ENCODE assay signal across 9 mouse cellular contexts in the genomic region with DNA sequence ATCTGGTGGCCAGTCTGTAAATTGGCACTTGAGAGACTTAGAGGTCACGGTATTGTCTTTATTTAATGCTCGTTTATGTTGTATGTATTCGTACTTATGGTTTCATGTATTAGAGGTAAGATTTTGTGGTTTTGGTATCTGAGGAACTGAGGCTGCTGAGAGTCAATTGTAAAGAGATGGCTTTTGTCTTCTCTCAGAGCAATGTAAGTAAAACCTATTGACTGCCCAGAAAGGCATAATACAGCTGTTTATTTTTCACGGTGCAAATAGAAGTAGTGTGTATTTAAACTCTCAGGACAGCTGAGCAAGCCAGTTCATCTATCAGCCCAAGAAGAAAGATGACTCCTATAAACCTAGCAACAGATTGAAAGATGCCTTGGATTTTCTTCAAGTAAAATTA. TPM values are rescaled to one million over a fixed set of nuclear protein-coding genes. Genes with fewer than 3 reads are reported as not detected.
DNase-seq lines count a peak whose midpoint lies in the region; ATAC-seq and TF ChIP-seq lines count a peak whose summit lies in the region.
"Had no signal": no experiment of that assay in that cellular context is flagged by ENCODE, and none has a peak within 500 bp of the region (broad histone marks: within the 10 kb centered on the region; RNA-seq: fewer than 3 reads in every experiment).

No protein-coding gene starts in this region.

- DNase-seq in heart, postnatal 25 days (ENCODE audit: low spot score) = no peak
- DNase-seq in CH12.LX (ENCODE audit: extremely low read depth) = no peak
- DNase-seq in urinary bladder, postnatal 25 days (ENCODE audit: low spot score) = no peak
- no peak for DNase-seq in right cerebral cortex, postnatal 14 days
- DNase-seq in lung, postnatal 14 days = no peak

- no peaks in the 10 kb centered on the region for H3K27me3 ChIP-seq in heart, embryonic 11.5 days (ENCODE audit: control insufficient read depth, insufficient read depth, low read length)
- H3K27me3 ChIP-seq in CH12.LX (replicated peaks) = no peaks in the 10 kb centered on the region
- no peaks in the 10 kb centered on the region for H3K27me3 ChIP-seq in forebrain, embryonic 16.5 days (replicated peaks; ENCODE audit: control insufficient read depth, insufficient read depth, low read length)
- H3K27me3 ChIP-seq: Patski had no signal

- TF ChIP-seq POLR2A in CH12.LX (IDR thresholded peaks at IDR 0.05; ENCODE audit: low read depth, low read length) = no peak

- dilution Hi-C loops in CH12.LX (cut with MboI; ENCODE audit: extremely low pct_ligation_motif_present, extremely low pct_unique_long_range_greater_than_20kb, low sequenced_read_pairs) = no loop called here

- no peak for TF ChIP-seq EP300 in CH12.LX (IDR thresholded peaks at IDR 0.05; ENCODE audit: low read length)

- TF ChIP-seq RAD21 in CH12.LX (IDR thresholded peaks at IDR 0.05; ENCODE audit: low read depth, low read length) = no peak

- no peak for ATAC-seq in heart, embryonic 11.5 days (replicated peaks; ENCODE audit: insufficient number of reproducible peaks, low FRiP score, low TSS enrichment)
- ATAC-seq in forebrain, embryonic 16.5 days = no peak

- H3K27ac ChIP-seq in heart, embryonic 11.5 days (ENCODE audit: low read depth, low read length) = peak overlapping the region; percentile 99
- H3K27ac ChIP-seq in CH12.LX (ENCODE audit: insufficient read depth, low read depth) (no peak overlapping the region), macrophage (peak overlapping the region; percentile 83)
- peak overlapping the region; percentile 86 for H3K27ac ChIP-seq in forebrain, embryonic 16.5 days (ENCODE audit: low read length)

- 34% methylated on average over 4 of the region's 4 CpGs for WGBS in heart, embryonic 11.5 days (ENCODE audit: insufficient replicate concordance)
- WGBS in forebrain, embryonic 16.5 days = 6% methylated on average over 4 of the region's 4 CpGs
- 1% methylated on average over 4 of the region's 4 CpGs for WGBS in macrophage (ENCODE audit: missing documents)

- intact Hi-C loops in heart, postnatal 25 days (cut with DNase I) = loop anchor here (2.0 kb wide), 1 partner anchor 62 kb away; a partner anchor contains a TSS

- H3K9me3 ChIP-seq in heart, embryonic 11.5 days (replicated peaks; ENCODE audit: control insufficient read depth, low read length) = no peaks in the 10 kb centered on the region
- no peaks in the 10 kb centered on the region for H3K9me3 ChIP-seq in CH12.LX (replicated peaks; ENCODE audit: low read length)
- H3K9me3 ChIP-seq in forebrain, embryonic 16.5 days (ENCODE audit: control insufficient read depth, low read length) = no peaks in the 10 kb centered on the region

- peak overlapping the region; percentile 81 for H3K4me2 ChIP-seq in heart, embryonic 11.5 days
- peak overlapping the region; percentile 94 for H3K4me2 ChIP-seq in CH12.LX (ENCODE audit: insufficient read depth, low read depth, poor library complexity, severe bottlenecking)
- peak overlapping the region; percentile 94 for H3K4me2 ChIP-seq in forebrain, embryonic 16.5 days (ENCODE audit: low read length)

- peak overlapping the region; percentile 96 for H3K4me3 ChIP-seq in heart, embryonic 11.5 days (ENCODE audit: low read depth, low read length)
- H3K4me3 ChIP-seq in CH12.LX (replicated peaks in 1 of 3; ENCODE audit: low read depth in 2 of 3, low read length in 2 of 3, poor library complexity in 1 of 3) (peak overlapping the region; percentile 61 to 86 (median 74)), macrophage (ENCODE audit: inconsistent target) (peak overlapping the region; percentile 70)
- H3K4me3 ChIP-seq in forebrain, embryonic 16.5 days (replicated peaks; ENCODE audit: low read length) = peak overlapping the region; percentile 90

- peaks cover 9% of the 10 kb centered on the region for H3K4me1 ChIP-seq in heart, embryonic 11.5 days (ENCODE audit: control insufficient read depth, insufficient read depth, low read length)
- H3K4me1 ChIP-seq in CH12.LX (ENCODE audit: control insufficient read depth in 1 of 2, insufficient read depth in 2 of 2) = peaks cover 16 to 32% of the 10 kb centered on the region in 2 experiments
- H3K4me1 ChIP-seq in forebrain, embryonic 16.5 days (replicated peaks; ENCODE audit: control insufficient read depth, insufficient read depth, low read length) = peaks cover 27% of the 10 kb centered on the region

- H3K79me2 ChIP-seq in CH12.LX (replicated peaks; ENCODE audit: control insufficient read depth, extremely low read depth, insufficient read depth, poor library complexity, severe bottlenecking) (peaks cover 65% of the 10 kb centered on the region), macrophage (ENCODE audit: inconsistent target) (peaks cover 82% of the 10 kb centered on the region)

- H3K36me3 ChIP-seq in heart, embryonic 11.5 days (ENCODE audit: control insufficient read depth, insufficient read depth, low read length) = peaks cover 6% of the 10 kb centered on the region
- H3K36me3 ChIP-seq in CH12.LX (replicated peaks in 1 of 2; ENCODE audit: control insufficient read depth in 1 of 2, insufficient read depth in 1 of 2, low read length in 1 of 2) (peaks cover 12 to 27% of the 10 kb centered on the region in 2 experiments), macrophage (ENCODE audit: inconsistent target) (no peaks in the 10 kb centered on the region)
- H3K36me3 ChIP-seq in forebrain, embryonic 16.5 days (ENCODE audit: control insufficient read depth, insufficient read depth) = 0 out of 2 replicates have a peak, but pooled peaks cover 2% of the 10 kb centered on the region

- TF ChIP-seq CTCF in CH12.LX (conservative IDR thresholded peaks at IDR 0.05 in 1 of 2, IDR thresholded peaks at IDR 0.05 in 1 of 2; ENCODE audit: low read depth in 2 of 2, low read length in 2 of 2) = no peak

- in situ Hi-C loops in CH12.LX (cut with MboI; ENCODE audit: low pct_ligation_motif_present, low pct_unique_long_range_greater_than_20kb, low sequenced_read_pairs) = no loop called here

- peak overlapping the region; percentile 100 for H3K9ac ChIP-seq in heart, embryonic 11.5 days (ENCODE audit: low read depth, low read length)
- H3K9ac ChIP-seq in CH12.LX (ENCODE audit: insufficient read depth, low read depth) = peak overlapping the region; percentile 100
- H3K9ac ChIP-seq in forebrain, embryonic 16.5 days (replicated peaks; ENCODE audit: low read depth, low read length) = peak overlapping the region; percentile 100

TF ChIP-seq in CH12.LX, 34 proteins besides CTCF, POLR2A, EP300 and RAD21:
- 0 out of 2 replicates have a peak, but pooled peaks have one; percentile 19 for TF ChIP-seq ZNF384 (IDR thresholded peaks at IDR 0.05; ENCODE audit: low read depth, low read length)
- TF ChIP-seq ETS1 (conservative IDR thresholded peaks at IDR 0.05; ENCODE audit: low read depth, low read length) = no peak

RNA-seq across cellular contexts. Expression of a gene that starts 0.6 kb away (rescaled TPM):
- 6.1 and 13.8 TPM in 2 replicates for polyA plus RNA-seq in heart, embryonic 11.5 days (2014; fragmentation: Nextera tagmentation; extraction: Ambion mirVana)
- 10 to 100 TPM; 18.1 to 21.0 TPM for total RNA-seq in heart, postnatal 25 days (2021)
- total RNA-seq in CH12.LX (2012; rRNA removed) = 5.8 and 6.0 TPM in 2 replicates
- total RNA-seq in CH12.LX (2014; rRNA removed) = 3.4 and 4.6 TPM in 2 replicates
- 3.8 and 4.5 TPM in 2 replicates for polyA plus RNA-seq in CH12.LX (2012; ENCODE audit: insufficient read length, low read depth)
- 9.0 and 10.5 TPM in 2 replicates for polyA plus RNA-seq in forebrain, embryonic 16.5 days (2015; fragmentation: Nextera tagmentation; extraction: Ambion mirVana)
- 100 to 1,000 TPM in 9 of 26 experiments, 10 to 100 TPM in 17; 65.4 to 185 (median 91.0) TPM for total RNA-seq in macrophage (2018; cell fraction: chromatin; rRNA removed)
- total RNA-seq in macrophage (2018; cell fraction: cytosol; rRNA removed) = 10 to 100 TPM; 19.3 to 40.1 (median 24.8) TPM
- 100 to 1,000 TPM in 3 of 26 experiments, 10 to 100 TPM in 23; 53.0 to 142 (median 67.5) TPM for total RNA-seq in macrophage (2018; cell fraction: nucleus; rRNA removed)
- 6.5 to 8.3 TPM (median 7.6 TPM) in 3 replicates for polyA plus RNA-seq in macrophage (2018)
